Mouse (Mus musculus) small intestine, adult 2 months (tissue): ENCODE results near the gene Gm5767.

Experiments used
- CTCF ChIP-seq: fragments of 200-500 bp; IDR thresholded peaks from 2 replicates; pipeline ENCODE4 v1.5.1; 2012; ENCODE audit warnings: low read depth, mild to moderate bottlenecking, control low read depth, inconsistent platforms, low read length, moderate library complexity, mixed read lengths; ENCODE audit not compliant: insufficient replicate concordance, insufficient read length; ENCODE audit errors: extremely low read depth
- POLR2A ChIP-seq: fragments of 200-500 bp; IDR thresholded peaks from 2 replicates; pipeline ENCODE4 v1.6.1; 2012; ENCODE audit warnings: low read depth, mild to moderate bottlenecking, control low read depth, inconsistent platforms, low read length, moderate library complexity

DNA sequence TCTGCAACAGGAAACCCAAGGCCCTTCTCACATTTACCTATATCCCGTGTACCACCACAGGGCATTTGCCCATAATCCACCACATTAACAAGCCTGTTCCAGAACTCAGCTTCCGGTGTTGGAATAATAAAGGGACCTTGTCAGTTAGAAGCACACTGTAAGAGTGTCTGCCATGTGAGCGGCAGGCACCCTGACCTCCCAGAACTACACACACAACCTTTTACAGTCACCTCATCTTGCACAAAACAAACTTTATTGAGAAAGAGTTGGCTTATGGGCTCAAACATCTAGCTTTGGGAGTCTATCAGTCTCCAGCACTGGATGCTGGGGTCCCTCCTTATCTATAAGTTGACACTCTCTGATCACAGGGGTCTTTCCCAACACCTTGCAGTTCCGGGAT lies 22.2 kb upstream of the Gm5767 start:
- TF ChIP-seq POLR2A: no peak
- TF ChIP-seq CTCF: no peak
